In genomic region chr6:149311044-149311443, GRCm38 (mm10) we compare ENCODE assay signal across 8 mouse cellular contexts. TPM values are rescaled to one million over a fixed set of nuclear protein-coding genes. Genes with fewer than 3 reads are reported as not detected.
DNase-seq lines count a peak whose midpoint lies in the region; ATAC-seq and TF ChIP-seq lines count a peak whose summit lies in the region.

No protein-coding gene starts in this region.

- intact Hi-C loops in gastrocnemius, adult 2 months (cut with DNase I): no loop called here

- H3K27me3 ChIP-seq in forebrain, embryonic 13.5 days: no peaks in the 10 kb centered on the region
- no peaks in the 10 kb centered on the region for H3K27me3 ChIP-seq in liver, embryonic 13.5 days

- H3K9me3 ChIP-seq in forebrain, embryonic 13.5 days (replicated peaks): no peaks in the 10 kb centered on the region
- peaks cover 11% of the 10 kb centered on the region for H3K9me3 ChIP-seq in liver, embryonic 13.5 days (replicated peaks)

- ATAC-seq in forebrain, embryonic 13.5 days: no peak
- ATAC-seq in liver, embryonic 13.5 days (ENCODE audit: low read depth): peak; percentile 64
- ATAC-seq in frontal cortex, adult (ENCODE audit: low TSS enrichment): no peak

- no peak overlapping the region for H3K9ac ChIP-seq in forebrain, embryonic 13.5 days
- H3K9ac ChIP-seq in liver, embryonic 13.5 days: peak overlapping the region; percentile 94

- H3K27ac ChIP-seq in gastrocnemius, adult 2 months: peak overlapping the region; percentile 97
- no peak overlapping the region for H3K27ac ChIP-seq in forebrain, embryonic 13.5 days
- peak overlapping the region; percentile 95 for H3K27ac ChIP-seq in liver, embryonic 13.5 days

- peaks cover 17% of the 10 kb centered on the region for H3K4me1 ChIP-seq in forebrain, embryonic 13.5 days
- H3K4me1 ChIP-seq in liver, embryonic 13.5 days (replicated peaks): peaks cover 54% of the 10 kb centered on the region

- H3K36me3 ChIP-seq in forebrain, embryonic 13.5 days (ENCODE audit: poor library complexity, severe bottlenecking): peaks cover 35% of the 10 kb centered on the region
- peaks cover 31% of the 10 kb centered on the region for H3K36me3 ChIP-seq in liver, embryonic 13.5 days

- H3K4me3 ChIP-seq in gastrocnemius, adult 2 months: peak overlapping the region; percentile 80
- H3K4me3 ChIP-seq in forebrain, embryonic 13.5 days: peak overlapping the region; percentile 85
- peak overlapping the region; percentile 88 for H3K4me3 ChIP-seq in liver, embryonic 13.5 days (replicated peaks)

- no peak for DNase-seq in gastrocnemius, adult 2 months
- DNase-seq in gastrocnemius, postnatal 10 days: no peak
- DNase-seq in A20 (ENCODE audit: low read depth, low spot score): peak; percentile 51
- DNase-seq in liver, embryonic 13.5 days: peak; percentile 15
- DNase-seq in adrenal gland, adult 8-10 months: no peak
- DNase-seq in thymus, adult 18-20 months: no peak

- no peak for TF ChIP-seq CTCF in gastrocnemius, adult 2 months (IDR thresholded peaks at IDR 0.05)

- H3K4me2 ChIP-seq in forebrain, embryonic 13.5 days: peak overlapping the region; percentile 65
- peak overlapping the region; percentile 61 for H3K4me2 ChIP-seq in liver, embryonic 13.5 days

- WGBS in forebrain, embryonic 13.5 days: 73% methylated on average over 2 of the region's 2 CpGs
- 41% methylated on average over 2 of the region's 2 CpGs for WGBS in liver, embryonic 13.5 days (ENCODE audit: insufficient replicate concordance)

RNA-seq across cellular contexts. Expression of gene Resf1, which starts 1.8 kb away (rescaled TPM):
- total RNA-seq in gastrocnemius, adult 2 months (2021): 10 to 100 TPM; 14.9 to 27.7 TPM
- 10 to 100 TPM; 26.3 to 27.8 TPM for total RNA-seq in gastrocnemius, postnatal 10 days (2021)
- polyA plus RNA-seq in forebrain, embryonic 13.5 days (2015; fragmentation: Nextera tagmentation; extraction: Ambion mirVana): 39.7 and 45.3 TPM in 2 replicates
- polyA plus RNA-seq in liver, embryonic 13.5 days (2015; fragmentation: Nextera tagmentation; extraction: Ambion mirVana): 24.6 and 32.0 TPM in 2 replicates
- 10 to 100 TPM; 29.2 to 48.3 (median 43.2) TPM for total RNA-seq in adrenal gland, adult 8-10 months (2022)

Comparison
In these comparisons a context has a peak if more than half of its experiments do, and no peak if none do; other contexts are left out.
1. DNase-seq: peak in A20 (single experiment) and liver, embryonic 13.5 days (single experiment); none in gastrocnemius, adult 2 months (single experiment), gastrocnemius, postnatal 10 days (single experiment), adrenal gland, adult 8-10 months (single experiment) and thymus, adult 18-20 months (0 of 2).
2. Peak in every context shown above with its lines, with median percentiles within 50 percentile points of each other: H3K4me3 ChIP-seq.